Mouse (Mus musculus): ENCODE measurements at regions not wholly inside any gene's neighbourhood (a gene's known extent, or its start where the extent isn't known, plus 50 kb on each side); places are given as distances from the start of the nearest gene placed in this dataset.

DNA sequence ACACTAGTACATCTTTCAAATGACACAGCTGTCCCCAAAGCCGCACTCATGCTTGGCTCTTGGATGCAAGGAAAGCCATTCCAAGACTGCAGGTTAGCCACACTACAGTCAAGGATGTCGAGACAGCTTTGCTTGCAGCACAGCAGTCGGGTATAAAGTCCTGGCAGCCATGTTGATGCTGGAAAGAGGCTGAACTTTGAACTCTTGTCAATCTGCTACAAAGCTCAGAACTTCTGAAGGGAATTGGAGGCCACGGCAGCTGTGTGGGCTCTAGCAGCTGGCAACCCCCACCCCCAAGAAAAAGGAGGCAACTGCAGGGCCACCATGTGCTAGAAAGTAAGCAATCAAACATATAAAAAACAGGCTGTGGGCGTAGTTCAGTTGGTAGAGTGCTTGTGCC, 90.0 kb upstream of the Zcchc2 start:
- DNase-seq (ENCODE audit: low read depth, low spot score), result no peak
- in situ Hi-C loops (cut with MboI; ENCODE audit: low pct_unique_long_range_greater_than_20kb), result no loop called here
- ATAC-seq, result no peak
- POLR2A ChIA-PET, result no interaction called here
- CTCF ChIA-PET, result interaction anchor here (1.1 kb wide), 1 partner anchor 728 kb away, joined by 3 read pairs; no protein-coding TSS in a partner anchor
- no peak for TF ChIP-seq CTCF (IDR thresholded peaks at IDR 0.05)
- H3K27me3 ChIP-seq, result no peaks in the 10 kb centered on the region

DNA sequence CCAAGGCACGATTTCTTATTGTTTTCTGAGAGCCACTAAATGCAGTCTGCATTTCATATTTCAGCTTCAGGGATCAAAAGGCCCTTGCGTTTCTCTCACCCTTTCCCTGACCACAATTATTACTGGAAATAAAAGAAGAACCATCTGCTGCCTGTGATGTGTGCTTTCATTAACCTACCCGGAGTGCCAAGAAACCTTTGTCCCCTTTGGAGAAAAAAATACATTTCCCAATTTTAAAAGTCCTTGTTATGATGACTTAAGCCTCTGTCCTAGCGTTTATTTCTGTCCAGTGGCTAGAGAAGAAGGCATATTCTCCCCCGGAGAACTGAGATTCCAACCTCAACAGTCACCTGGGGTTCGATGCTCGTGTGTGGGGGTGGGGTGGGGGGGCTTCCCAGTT, 89.3 kb upstream of the Zcchc2 start:
- no peak for ATAC-seq
- no peak for TF ChIP-seq CTCF (IDR thresholded peaks at IDR 0.05)
- ChIA-PET POLR2A (interaction anchor here (0.6 kb wide), 1 partner anchor 16 kb away, joined by 5 read pairs; no protein-coding TSS in a partner anchor), CTCF (interaction anchor here (1.1 to 1.4 kb wide), 2 partner anchors 9 to 727 kb away, joined by 3 to 4 read pairs; no protein-coding TSS in a partner anchor)
- in situ Hi-C loops (cut with MboI; ENCODE audit: low pct_unique_long_range_greater_than_20kb), result no loop called here
- DNase-seq (ENCODE audit: low read depth, low spot score), result no peak
- H3K27me3 ChIP-seq, result no peaks in the 10 kb centered on the region

DNA sequence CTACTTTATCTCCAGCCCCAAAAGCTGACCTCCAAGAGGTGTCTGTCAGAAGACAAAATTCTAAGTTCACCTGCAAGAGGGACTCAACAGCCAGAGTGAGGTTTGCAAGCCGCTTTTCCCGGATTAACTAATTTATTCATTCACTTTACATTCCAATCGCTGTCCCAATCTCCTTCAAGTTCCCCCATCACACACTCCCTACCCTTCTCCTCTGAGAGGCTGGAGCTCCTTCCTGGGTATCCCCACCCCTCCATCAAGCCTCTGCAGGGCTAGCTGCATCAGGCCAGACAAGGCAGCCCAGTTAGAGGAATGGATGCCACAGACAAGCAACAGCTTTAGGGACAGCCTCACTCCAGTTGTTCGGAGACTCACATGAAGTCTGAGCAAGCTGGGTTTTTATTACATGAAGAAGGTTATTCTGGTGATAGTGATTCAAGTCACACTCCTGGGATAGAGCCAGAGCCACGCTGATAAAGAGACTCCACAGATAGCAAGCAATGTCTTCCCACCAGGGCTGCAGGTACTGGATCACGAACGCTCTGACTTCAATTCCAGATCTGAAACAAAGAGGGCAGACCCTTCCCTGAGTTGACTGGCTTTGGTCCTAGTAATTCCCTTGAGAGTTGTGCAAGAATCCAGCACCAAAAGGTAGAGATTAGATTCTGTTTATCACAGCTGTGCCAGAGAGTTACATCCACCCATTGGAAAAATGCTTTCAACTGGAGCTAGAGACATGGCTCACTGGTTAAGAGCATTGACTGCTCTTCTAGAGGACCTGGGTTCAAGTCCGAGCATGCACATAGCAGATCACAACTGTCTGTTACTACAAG, 86.7 kb upstream of the Zcchc2 start:
- no peak for DNase-seq (ENCODE audit: low read depth, low spot score)
- in situ Hi-C loops (cut with MboI; ENCODE audit: low pct_unique_long_range_greater_than_20kb), result no loop called here
- H3K27me3 ChIP-seq, result no peaks in the 10 kb centered on the region
- CTCF ChIA-PET, result interaction anchor here (1.2 kb wide), 1 partner anchor 18 kb away, joined by 3 read pairs; no protein-coding TSS in a partner anchor
- TF ChIP-seq CTCF (IDR thresholded peaks at IDR 0.05), result no peak
- POLR2A ChIA-PET, result no interaction called here
- no peak for ATAC-seq

DNA sequence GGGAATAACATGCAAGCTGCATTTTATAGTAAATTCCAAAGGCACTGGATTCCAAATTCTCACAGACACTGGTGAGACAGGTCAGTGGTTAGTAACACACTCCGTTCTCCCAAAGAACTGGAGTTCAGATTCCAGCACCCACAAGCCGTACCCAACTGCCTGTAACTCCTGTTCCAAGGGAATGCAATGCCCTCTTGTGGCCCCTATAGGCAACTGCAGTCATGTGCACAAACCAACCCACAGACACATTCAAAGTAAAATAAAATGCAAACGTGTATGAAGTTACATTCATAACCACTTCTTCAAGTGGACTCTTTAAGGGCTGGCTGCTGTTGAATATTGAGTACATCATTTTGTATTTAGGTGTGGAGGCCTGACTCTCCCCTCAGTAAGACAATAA, 85.5 kb upstream of the Zcchc2 start:
- ATAC-seq, result no peak
- TF ChIP-seq CTCF (IDR thresholded peaks at IDR 0.05), result peak; percentile 60
- no peak for DNase-seq (ENCODE audit: low read depth, low spot score)
- no peaks in the 10 kb centered on the region for H3K27me3 ChIP-seq
- ChIA-PET CTCF (interaction anchor here (0.9 to 1.2 kb wide), 3 partner anchors 13 to 89 kb away, joined by 3 to 4 read pairs (median 3); no protein-coding TSS in a partner anchor), POLR2A (interaction anchor here (0.9 kb wide), 1 partner anchor 10 kb away, joined by 4 read pairs; no protein-coding TSS in a partner anchor)
- in situ Hi-C loops (cut with MboI; ENCODE audit: low pct_unique_long_range_greater_than_20kb), result no loop called here

DNA sequence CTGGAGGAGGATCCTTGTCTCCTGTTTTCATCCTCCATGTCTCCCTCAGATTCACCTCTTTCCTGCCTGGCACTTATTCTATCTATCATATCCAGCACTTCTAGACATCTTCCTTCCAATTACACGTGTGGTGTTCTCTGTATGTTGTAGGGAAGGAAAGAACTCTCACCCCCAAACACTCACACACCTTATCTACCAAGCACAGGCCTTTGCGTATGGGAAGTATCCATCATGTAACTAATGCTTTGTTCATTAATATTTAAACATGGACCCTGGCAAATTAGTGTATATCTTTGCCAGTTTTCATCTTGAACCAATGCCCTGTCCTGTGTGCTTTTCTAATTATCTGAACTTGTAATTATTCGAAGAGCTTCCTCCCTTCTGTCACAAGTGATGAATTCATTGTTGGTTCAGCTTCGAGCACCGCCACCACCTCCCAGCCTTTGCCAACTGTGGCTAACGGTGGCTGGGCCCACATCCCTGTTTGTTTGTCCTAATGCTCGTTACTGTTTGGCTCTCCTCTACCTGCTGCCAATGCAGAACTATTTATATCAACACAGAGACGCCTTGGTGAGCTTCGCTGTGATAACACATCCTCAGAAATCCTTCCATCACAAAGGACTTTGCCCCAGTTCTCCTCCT, 84.3 kb upstream of the Zcchc2 start:
- in situ Hi-C loops (cut with MboI; ENCODE audit: low pct_unique_long_range_greater_than_20kb), result no loop called here
- POLR2A ChIA-PET, result interaction anchor here (0.9 kb wide), 1 partner anchor 85 kb away, joined by 5 read pairs; no protein-coding TSS in a partner anchor
- peak; percentile 11 for ATAC-seq
- no peak for DNase-seq (ENCODE audit: low read depth, low spot score)
- no peak for TF ChIP-seq CTCF (IDR thresholded peaks at IDR 0.05)
- CTCF ChIA-PET, result no interaction called here
- no peaks in the 10 kb centered on the region for H3K27me3 ChIP-seq

DNA sequence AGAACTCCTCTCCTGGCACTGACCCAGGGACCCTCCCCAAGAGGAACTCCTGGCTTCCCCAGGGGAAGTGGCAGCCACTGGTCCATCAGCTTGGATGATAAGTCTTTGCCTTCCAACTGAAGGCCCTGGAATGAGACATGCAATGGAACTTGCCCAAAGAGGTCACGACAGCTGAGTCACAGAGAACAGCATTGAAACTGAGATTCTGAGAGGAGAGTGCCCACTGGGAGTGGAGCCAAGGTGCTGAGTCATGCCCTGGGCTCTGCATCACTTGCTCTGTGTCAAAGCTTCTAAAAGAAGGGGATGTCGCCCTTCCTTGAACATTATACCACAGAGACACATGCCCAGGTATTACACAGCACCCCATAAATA, 83.8 kb upstream of the Zcchc2 start:
- in situ Hi-C loops (cut with MboI; ENCODE audit: low pct_unique_long_range_greater_than_20kb), result no loop called here
- CTCF ChIA-PET, result no interaction called here
- H3K27me3 ChIP-seq, result no peaks in the 10 kb centered on the region
- DNase-seq (ENCODE audit: low read depth, low spot score) (peak; percentile 96), ATAC-seq (peak; percentile 91)
- no peak for TF ChIP-seq CTCF (IDR thresholded peaks at IDR 0.05)
- POLR2A ChIA-PET, result interaction anchor here (0.9 kb wide), 1 partner anchor 85 kb away, joined by 5 read pairs; no protein-coding TSS in a partner anchor

DNA sequence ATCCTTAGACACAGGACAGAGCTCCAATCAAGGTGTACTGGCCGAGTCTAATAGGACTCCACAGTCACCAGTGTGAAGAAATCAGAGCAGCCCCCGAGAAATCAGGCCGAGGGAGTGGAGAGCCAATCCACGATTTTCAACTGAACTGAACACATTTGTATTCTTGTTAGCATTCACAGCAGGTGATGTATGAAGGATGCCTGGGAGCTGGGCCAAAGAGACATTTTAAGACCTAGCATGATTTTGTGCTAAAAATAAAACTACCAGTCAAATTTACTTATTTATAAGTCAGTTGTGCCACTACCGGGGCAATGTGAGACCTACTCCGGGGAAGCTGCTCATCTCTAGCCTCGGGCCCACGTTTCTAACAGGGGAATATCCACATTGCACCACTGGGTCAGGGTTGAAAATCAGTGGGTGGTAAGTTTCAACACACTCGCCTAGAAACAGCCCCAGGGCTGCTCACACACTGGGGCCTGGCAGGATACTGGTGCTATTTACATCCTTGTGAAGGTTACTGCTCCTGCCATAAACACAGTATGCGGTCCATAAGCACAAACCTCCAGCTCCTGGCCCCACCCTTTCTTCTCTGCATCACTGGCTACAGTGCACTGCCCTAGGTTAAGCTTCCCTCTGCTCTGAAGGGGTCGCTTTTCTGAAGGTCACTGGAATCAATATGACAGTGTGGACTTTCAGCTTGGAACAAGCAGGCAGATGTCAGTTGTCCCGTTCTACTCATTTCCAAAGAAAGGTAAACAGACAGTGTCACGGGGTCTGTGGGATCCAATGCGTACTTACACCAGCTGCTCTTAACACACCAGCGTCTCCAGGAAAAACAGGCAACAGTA, 82.0 kb upstream of the Zcchc2 start:
- TF ChIP-seq CTCF (IDR thresholded peaks at IDR 0.05), result no peak
- ATAC-seq, result peak; percentile 63
- POLR2A ChIA-PET, result interaction anchor here (0.6 kb wide), 1 partner anchor 606 kb away, joined by 5 read pairs; no protein-coding TSS in a partner anchor
- in situ Hi-C loops (cut with MboI; ENCODE audit: low pct_unique_long_range_greater_than_20kb), result no loop called here
- DNase-seq (ENCODE audit: low read depth, low spot score), result no peak
- CTCF ChIA-PET, result interaction anchor here (0.7 to 1.5 kb wide), 7 partner anchors 11 to 128 kb away, joined by 3 to 4 read pairs (median 3); partner anchors contain the start of gene Zcchc2
- no peaks in the 10 kb centered on the region for H3K27me3 ChIP-seq

DNA sequence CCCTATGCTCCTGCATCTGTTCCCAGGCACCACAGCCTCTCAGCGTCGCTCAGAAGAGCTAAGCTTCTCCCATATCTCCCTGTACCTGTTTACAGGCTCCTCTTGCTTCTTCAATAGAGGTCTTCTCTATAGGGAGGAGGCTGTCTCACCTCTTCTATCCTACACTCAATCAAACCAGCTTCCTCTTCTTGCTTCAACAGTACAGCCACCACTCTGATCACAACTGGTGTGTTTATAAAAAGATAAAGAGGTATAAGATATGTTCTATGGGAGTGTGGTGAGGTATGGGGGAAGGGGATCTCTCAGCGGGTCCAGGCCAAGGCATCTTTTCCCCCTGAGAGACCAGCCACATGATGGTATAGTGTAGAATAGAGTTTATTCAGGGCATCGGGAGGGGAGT, 81.1 kb upstream of the Zcchc2 start:
- no peaks in the 10 kb centered on the region for H3K27me3 ChIP-seq
- TF ChIP-seq CTCF (IDR thresholded peaks at IDR 0.05), result no peak
- CTCF ChIA-PET, result interaction anchor here (0.7 to 1.5 kb wide), 5 partner anchors 11 to 127 kb away, joined by 3 to 4 read pairs (median 3); no protein-coding TSS in a partner anchor
- DNase-seq (ENCODE audit: low read depth, low spot score), result no peak
- ATAC-seq, result no peak
- POLR2A ChIA-PET, result no interaction called here
- in situ Hi-C loops (cut with MboI; ENCODE audit: low pct_unique_long_range_greater_than_20kb), result no loop called here

DNA sequence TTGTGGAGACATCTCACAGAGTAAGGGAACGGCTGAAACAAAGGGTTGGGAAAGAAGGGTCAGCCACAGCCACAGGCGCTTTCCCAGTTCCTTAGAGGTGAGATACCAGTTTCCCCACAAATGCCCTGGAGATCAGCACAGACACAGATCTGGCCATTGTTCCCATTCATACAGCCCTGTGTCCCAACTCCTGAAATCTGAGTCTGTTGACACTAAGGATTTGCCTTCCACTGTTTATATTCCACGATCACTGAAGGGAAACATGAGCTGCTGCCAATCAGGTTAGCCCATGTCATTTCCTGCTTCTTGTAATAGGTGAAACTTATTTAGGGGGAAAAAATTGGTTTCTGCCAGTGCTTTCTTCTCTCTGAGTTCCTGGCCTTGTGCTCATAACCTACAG, 78.5 kb upstream of the Zcchc2 start:
- no peaks in the 10 kb centered on the region for H3K27me3 ChIP-seq
- TF ChIP-seq CTCF (IDR thresholded peaks at IDR 0.05), result no peak
- no peak for DNase-seq (ENCODE audit: low read depth, low spot score)
- CTCF ChIA-PET, result interaction anchor here (1.3 kb wide), 1 partner anchor 12 kb away, joined by 4 read pairs; no protein-coding TSS in a partner anchor
- in situ Hi-C loops (cut with MboI; ENCODE audit: low pct_unique_long_range_greater_than_20kb), result loop anchor here (10.0 kb wide), 1 partner anchor 73 kb away; no protein-coding TSS in a partner anchor
- ATAC-seq, result no peak
- POLR2A ChIA-PET, result no interaction called here

DNA sequence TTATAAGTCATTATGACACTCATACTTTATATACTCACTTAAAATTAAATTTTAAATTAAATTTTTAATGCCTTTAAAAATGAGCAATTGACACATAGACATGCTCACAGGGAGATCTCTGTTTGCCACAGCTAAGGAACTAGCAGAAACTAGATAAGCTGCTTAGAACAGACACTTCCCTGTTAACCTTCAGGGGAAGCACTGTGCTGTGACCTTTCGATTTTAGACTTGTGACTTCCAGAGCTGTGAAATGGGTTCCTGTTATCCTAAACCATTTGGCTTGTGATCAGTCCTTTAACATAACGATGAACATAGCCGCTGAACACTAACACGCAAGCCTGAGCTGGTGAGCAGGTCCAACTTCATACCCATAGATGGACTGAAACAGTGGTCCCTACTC, 68.4 kb upstream of the Zcchc2 start:
- ATAC-seq (no peak), DNase-seq (ENCODE audit: low read depth, low spot score) (no peak)
- no peak for TF ChIP-seq CTCF (IDR thresholded peaks at IDR 0.05)
- CTCF ChIA-PET, result interaction anchor here (1.2 kb wide), 1 partner anchor 12 kb away, joined by 3 read pairs; no protein-coding TSS in a partner anchor
- in situ Hi-C loops (cut with MboI; ENCODE audit: low pct_unique_long_range_greater_than_20kb), result no loop called here
- no peaks in the 10 kb centered on the region for H3K27me3 ChIP-seq
- POLR2A ChIA-PET, result no interaction called here

Measured in Patski (cell line).